Mouse (Mus musculus) lung, postnatal 25 days (tissue): ENCODE measurements around the gene Rab43.

Experiments used
- DNase-seq: peaks from one replicate; pipeline ENCODE4 v3.0.0; 2022; ENCODE audit warnings: low spot score

The Rab43 gene

GRCm38 (mm10) chr6:87811675-87812338, at the start of gene Rab43:
Gene Rab43 (minus strand): TSS chr6:87812164.
- peak; percentile 94 for DNase-seq

DNA sequence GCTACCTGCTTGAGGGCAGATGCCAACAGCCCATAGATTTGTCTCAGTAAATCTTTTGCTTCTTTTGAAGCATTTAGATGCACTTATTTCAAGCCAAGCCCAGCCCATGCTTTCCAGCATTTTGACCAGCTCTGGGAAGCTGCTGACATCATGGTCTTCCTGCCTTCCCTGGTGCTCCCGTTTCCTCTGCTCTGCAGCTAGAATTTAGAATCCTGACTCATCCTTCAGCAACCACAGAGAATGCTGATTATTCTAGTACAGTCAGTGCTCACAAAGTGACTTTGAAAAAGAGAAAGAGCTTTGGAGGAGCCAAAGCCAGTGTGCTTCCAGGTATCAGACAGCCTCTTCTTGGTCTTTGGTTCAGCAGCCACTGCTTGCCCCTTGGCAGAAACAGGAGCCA, 45.1 kb upstream of the Rab43 start:
- no peak for DNase-seq

- no peak for DNase-seq
Measured at GRCm38 (mm10) chr6:87853446-87853845, 41.5 kb upstream of the Rab43 start.

DNA sequence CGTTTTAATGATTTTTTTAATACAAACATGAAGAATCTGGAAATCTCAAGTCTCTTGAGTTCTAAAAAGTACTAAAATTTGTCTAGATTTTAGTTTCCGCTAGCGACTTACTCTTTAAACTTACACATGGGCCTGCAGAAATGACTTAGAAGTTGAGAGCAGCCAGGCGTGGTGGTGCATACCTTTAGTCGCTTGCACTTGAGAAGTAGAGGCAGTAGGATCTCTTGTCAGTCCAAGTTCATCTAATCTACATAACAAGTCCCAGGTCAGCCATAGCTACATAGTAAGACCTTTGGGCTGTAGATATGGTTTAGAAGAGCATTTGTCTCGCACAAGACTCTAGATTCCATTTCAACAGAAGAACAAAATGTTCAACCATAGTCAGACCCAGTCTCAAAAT, 39.9 kb upstream of the Rab43 start:
- DNase-seq: no peak

DNA sequence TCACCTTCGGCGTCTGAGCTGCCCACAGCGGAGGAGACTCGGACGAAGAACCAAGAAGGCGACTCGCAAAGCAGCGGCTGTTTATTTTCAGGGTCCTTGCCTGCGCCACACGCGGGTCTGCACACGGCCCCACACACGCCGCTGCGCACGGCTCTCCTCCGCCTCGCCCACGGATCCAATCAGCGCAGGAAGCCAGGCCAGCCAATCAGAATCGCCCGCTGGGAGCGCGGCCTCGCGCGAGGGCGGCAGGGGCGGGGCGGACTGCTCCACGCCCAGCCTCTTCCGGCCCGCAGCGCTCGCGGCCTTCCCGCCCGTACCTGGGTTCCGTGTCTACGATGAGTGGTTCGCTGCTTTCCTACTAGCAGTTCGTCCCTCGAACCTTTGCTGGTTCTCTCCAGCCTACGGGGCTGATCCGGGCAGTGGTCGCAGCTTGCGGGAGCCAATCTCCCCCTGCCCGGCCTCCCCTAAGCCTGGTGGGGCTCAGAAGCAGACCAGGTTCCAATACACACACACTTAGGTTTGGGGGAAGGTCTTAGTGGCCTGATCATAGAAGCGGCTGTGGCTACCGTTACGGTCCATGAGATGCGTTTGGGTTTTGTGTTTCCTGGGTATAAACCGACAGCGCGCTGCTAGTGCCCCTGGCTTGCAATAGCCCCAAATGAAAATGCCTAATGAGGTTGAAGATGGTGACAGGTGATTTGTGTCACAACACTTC, 39.1 kb upstream of the Rab43 start, which contains the start of gene Cnbp:
Cnbp (minus strand) TSS at position 207 of the 715 bp plus-strand sequence.
- peak; percentile 96 for DNase-seq

GRCm38 (mm10) chr6:87850155-87850899, 38.4 kb upstream of the Rab43 start:
- DNase-seq: peak; percentile 20

DNA sequence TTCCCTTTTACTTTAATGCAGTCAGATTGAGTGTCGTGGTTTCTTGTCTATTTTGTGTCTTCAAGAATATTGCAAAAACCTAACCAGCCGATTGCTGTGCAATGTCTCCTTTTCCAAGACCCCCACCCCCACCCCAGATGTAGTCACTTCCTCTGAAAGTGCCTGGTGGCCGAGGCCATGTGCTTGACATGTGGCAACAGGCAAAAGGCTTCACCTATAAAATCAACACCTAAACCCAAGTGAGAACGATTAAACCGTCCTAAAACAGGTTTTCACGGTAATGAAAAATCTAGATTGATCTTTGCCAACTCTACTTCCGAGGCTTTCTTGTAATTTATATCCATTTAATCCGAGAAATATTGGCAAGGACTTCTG, 37.8 kb upstream of the Rab43 start:
- DNase-seq: no peak

DNA sequence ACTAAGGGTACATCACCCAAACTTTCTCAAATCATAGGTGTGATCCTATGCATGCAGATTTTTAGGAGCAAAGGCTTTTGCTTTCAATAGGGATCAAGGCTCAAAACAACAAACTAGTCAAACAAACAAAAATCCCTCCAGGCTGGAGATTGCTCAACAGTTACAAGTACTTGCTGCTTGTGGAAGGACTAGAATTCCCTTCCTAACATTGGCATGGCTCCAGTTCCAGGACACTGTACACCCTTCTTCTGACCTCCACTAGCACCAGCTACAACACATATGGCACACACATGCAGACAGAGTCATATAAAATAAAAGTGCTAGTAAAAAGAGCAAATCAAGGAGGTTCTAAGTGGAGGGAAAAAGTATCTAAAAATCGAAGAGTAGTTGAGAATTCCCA, 34.8 kb upstream of the Rab43 start:
- DNase-seq: peak; percentile 41

GRCm38 (mm10) chr6:87845031-87845695, 33.2 kb upstream of the Rab43 start:
- DNase-seq: no peak

DNA sequence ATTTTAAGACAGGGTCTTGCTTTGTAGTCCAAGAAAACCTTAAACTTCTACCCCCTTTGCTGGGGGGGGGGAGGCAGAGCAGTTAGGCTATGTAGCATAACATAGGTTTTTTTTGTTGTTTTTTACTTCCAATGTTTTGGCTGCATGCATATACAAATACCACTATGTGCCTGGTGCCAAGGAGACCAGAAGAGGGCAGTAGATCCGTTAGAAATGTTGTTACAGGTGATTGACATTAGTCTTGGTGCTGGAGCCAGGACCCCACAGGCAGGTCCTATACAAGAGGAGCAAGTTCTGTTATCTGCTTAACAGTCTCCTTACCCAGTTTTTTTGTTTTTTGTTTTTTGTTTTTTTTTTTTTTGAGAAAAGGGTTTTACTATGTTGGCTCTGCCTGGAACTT, 30.3 kb upstream of the Rab43 start:
- DNase-seq: no peak

DNA sequence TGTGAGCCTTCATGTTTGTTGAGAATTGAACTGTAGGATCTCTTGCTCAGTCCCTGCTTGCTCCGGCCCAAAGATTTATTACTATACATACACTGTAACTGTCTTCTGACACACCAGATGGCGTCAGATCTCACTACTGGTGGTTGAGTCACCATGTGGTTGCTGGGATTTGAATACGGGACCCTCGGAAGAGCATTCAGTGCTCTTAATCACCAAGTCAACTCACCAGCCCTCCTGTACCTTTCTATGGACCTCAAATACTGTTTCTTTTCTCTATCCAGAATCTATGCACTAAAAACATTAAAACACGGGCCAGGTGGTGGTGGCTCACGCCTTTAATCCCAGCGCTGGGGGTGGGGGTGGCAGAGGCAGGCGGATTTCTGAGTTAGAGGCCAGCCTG, 29.7 kb upstream of the Rab43 start:
- no peak for DNase-seq

- no peak for DNase-seq
Measured at GRCm38 (mm10) chr6:87839797-87840341, 27.9 kb upstream of the Rab43 start.

- DNase-seq: peak; percentile 97
Measured at GRCm38 (mm10) chr6:87838551-87839197, 26.7 kb upstream of the Rab43 start, which contains the start of gene Isy1. Gene Isy1 (minus strand): TSS chr6:87838798.

DNA sequence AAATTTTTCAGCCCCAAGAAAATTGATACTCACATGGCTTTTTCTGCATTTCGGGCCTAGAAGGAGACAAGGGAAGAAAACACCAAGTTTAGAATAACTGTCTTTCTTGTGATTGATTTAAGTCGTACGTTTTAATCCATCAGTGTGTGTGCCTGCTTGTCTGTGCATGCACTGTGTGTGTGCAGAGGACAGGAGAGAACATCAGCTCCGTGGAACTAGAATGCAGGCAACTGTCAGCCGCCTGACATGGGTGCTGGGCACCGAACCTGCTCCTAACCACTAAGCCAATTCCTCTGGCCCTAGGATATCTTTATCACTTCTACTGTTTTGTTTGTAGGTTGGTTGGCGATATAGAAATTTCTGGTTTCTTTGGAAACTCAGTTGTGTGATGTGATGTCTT, 23.7 kb upstream of the Rab43 start, which contains the start of gene Gm45140:
Gm45140 (minus strand) TSS at position 101 of the 400 bp plus-strand sequence.
- no peak for DNase-seq

- no peak for DNase-seq
Measured at GRCm38 (mm10) chr6:87820366-87820765, 8.4 kb upstream of the Rab43 start.

- DNase-seq: no peak
Measured at GRCm38 (mm10) chr6:87814486-87814885, 2.5 kb upstream of the Rab43 start.

DNA sequence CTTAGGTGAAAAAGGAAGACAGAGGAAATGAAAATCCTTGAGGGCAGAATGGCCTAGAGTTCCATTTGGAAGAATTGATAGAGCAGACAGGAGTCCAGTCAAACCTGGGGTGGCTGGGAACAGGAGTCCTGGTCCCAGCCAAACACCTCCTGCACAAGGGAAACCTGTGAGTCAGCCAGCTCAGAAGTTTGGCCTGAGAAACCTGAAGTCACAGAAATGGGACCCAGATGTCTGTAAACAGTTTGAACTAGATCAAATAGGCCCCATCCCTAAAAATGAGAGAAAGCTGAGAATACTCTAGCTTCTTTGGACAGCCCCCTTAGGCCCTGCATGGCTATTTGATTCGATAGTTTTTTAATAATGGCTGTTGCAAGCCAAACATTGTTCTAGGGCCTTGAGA, 692 bp upstream of the Rab43 start:
- no peak for DNase-seq

- peak; percentile 78 for DNase-seq
Measured at GRCm38 (mm10) chr6:87810713-87811669, 973 bp downstream of the Rab43 start.

DNA sequence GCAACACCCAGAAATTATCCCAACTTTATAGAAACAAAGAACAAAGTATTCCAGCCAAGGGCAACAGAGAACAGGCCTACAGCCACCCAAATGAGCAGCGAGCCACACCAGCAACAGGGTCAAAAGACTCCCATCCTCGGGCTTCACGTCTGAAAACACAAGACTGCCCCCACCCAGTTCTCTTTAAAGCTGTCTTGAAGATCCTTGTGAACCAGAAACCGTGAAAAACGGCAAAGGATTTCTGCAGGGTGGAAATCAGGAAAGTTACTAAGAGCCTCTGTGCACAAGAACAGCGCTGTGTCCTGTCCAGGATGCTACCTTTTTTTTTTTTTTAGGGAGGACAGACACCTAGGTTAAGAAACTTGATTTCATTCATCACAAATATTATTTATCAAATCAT, 1.7 kb downstream of the Rab43 start:
- no peak for DNase-seq

DNA sequence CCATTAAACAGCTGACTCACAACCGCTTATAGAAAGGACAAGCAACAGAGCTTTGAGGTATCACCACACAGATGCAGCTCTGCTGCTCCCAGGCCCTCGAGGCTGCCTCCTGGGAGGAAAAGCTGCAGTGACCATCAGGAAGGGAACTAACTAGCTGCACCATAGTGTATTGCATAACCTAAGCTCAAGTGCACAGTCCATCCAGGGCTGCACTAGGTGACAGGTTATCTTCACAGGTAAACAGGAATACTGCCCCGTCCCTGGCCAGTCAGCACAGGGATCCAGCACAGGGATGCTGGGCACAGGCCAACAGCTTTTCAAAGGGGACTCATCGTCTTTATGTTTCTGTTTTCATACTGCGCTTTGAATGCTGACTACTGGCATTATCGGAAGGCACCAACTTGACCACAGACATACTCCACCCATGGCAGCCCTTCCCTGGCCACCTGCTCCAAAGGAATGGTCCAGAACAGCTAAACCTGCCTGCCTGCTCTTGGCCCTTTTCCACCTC, 2.3 kb downstream of the Rab43 start:
- DNase-seq: no peak
